Mouse (Mus musculus) midbrain, embryonic 13.5 days (tissue): ENCODE measurements around the gene Tatdn3. TPM values are rescaled to one million over a fixed set of nuclear protein-coding genes. Genes with fewer than 3 reads are reported as not detected.

Source experiments
- polyA plus RNA-seq: library from polyadenylated mRNA; unstranded; fragments of >200 nt; fragmentation: Nextera tagmentation; extraction: Ambion mirVana; gene quantifications from 2 replicates; pipeline ENCODE4 v1.2.1, GENCODE M21; 2015

Tatdn3 gene
- polyA plus RNA-seq, 1 experiment from 2014 or later = 15.5 TPM

Other genes with a start within 250 kb of the Tatdn3 start
- gene Rps6kc1, start 151.2 kb downstream of the Tatdn3 start, polyA plus RNA-seq = 28.8 and 28.9 TPM in 2 replicates
- 57.7 and 64.0 TPM in 2 replicates for gene Angel2, start 137.8 kb downstream of the Tatdn3 start, polyA plus RNA-seq
- 77.2 and 77.5 TPM in 2 replicates for gene Vash2, start 83.6 kb downstream of the Tatdn3 start, polyA plus RNA-seq
- 7.2 and 7.9 TPM in 2 replicates for gene Flvcr1, start 36.8 kb downstream of the Tatdn3 start, polyA plus RNA-seq
- not detected in 2 replicates for gene Spata45, start 26.3 kb downstream of the Tatdn3 start, polyA plus RNA-seq
- gene Nsl1, start 80 bp upstream of the Tatdn3 start, polyA plus RNA-seq = 10.2 and 10.8 TPM in 2 replicates
- gene Batf3, start 34.9 kb upstream of the Tatdn3 start, polyA plus RNA-seq = 1.3 and 1.5 TPM in 2 replicates
- not detected in 2 replicates for gene Fam71a, start 101.9 kb upstream of the Tatdn3 start, polyA plus RNA-seq
- 0.83 and 1.2 TPM in 2 replicates for gene Atf3, start 155.1 kb upstream of the Tatdn3 start, polyA plus RNA-seq